Mouse (Mus musculus): ENCODE results near the gene Gm3055. TPM values are rescaled to one million over a fixed set of nuclear protein-coding genes. Genes with fewer than 3 reads are reported as not detected.
"Not testable (repeated sequence)": the region's sequence is repeated elsewhere in the genome, so short reads cannot be mapped to it uniquely, and the experiment has no call there.

The Gm3055 gene
- polyA plus RNA-seq (2015; fragmentation: Nextera tagmentation; extraction: Ambion mirVana), result 6.0 TPM in 2 replicates

DNA sequence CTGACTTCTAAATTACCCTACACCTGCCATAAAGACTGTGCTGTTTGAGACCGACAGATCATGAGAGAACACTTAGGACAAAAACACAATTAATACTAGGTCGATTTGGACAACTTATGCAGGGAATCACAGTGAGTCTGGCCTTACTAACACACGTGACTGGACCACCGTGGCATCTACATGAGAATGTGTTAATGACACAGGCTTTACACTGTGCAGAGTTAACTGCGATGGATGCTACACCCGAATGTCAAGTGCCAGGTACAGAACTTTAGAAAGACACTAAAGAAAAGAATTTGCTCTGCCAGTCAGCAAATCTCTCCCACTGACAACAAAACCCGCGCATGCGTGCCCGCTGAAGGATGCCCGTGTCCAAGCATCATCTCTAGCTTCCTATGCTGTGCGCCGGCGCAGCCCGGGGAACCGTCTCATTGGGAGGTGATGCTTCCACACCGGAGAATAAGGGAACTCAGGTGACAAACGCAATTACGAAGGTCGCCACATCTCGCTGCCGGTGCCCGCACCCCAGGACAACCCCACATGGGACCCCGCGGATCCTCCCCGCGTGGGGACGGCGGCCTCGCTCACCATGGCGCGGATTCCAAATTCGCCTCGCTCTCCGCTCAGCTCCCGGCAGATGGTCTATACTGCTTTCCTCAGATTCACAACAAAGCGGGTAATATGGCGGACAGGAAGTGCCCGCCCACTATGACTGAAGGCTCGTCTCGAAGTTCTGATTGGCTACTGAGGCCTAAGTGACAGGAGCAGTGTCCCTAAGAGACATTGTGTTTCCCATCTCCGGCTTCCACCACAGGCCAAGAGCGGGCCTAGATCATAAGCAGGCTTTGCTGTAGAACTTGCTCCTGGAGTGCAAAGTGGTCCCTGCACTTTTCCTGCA lies at the start of gene Gm3055:
Gene Gm3055, minus strand, starts transcription at position 656 of the 898 bp plus-strand sequence.
- H3K9ac ChIP-seq (ENCODE audit: low read depth, low read length); H3K4me2 ChIP-seq (ENCODE audit: low read depth, low read length); H3K4me1 ChIP-seq (ENCODE audit: control insufficient read depth, insufficient read depth, low read length); H3K36me3 ChIP-seq (ENCODE audit: control insufficient read depth, insufficient read depth, low read length); H3K9me3 ChIP-seq (ENCODE audit: control insufficient read depth, low read length); H3K4me3 ChIP-seq (ENCODE audit: low read length); H3K27ac ChIP-seq (ENCODE audit: low read length); H3K27me3 ChIP-seq (replicated peaks; ENCODE audit: control insufficient read depth, insufficient read depth, low read length): not testable (repeated sequence)
- peak; percentile 99 for ATAC-seq
- WGBS, result no CpG with 5 or more reads among the region's 43 CpGs

DNA sequence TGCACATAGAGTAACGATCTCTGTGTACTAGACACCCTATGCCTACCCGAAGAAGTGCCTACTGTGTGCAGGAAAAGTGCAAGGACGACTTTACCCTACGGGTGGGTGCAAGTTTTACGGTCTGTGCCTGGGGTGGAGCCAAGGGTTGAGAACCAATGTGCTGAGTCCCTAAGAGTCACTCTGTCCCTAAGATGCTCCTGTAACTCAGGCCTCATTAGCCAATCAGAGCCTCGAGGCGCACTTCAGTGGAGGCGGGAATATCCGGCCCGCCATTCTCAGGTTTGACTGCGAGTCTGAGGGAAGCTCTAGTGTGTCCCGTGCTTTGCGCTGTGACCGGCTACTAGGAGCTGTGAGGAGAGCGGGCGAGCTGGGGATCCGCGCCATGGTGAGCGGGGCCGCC lies 40.9 kb upstream of the Gm3055 start, which contains the start of gene Gm4767:
Gene Gm4767, plus strand, starts transcription at position 288 of the 400 bp plus-strand sequence.
- not testable (repeated sequence) for H3K36me3 ChIP-seq (ENCODE audit: control insufficient read depth, insufficient read depth, low read length); H3K27ac ChIP-seq (ENCODE audit: low read length); H3K9ac ChIP-seq (ENCODE audit: low read depth, low read length); H3K9me3 ChIP-seq (ENCODE audit: control insufficient read depth, low read length); H3K4me2 ChIP-seq (ENCODE audit: low read depth, low read length); H3K27me3 ChIP-seq (replicated peaks; ENCODE audit: control insufficient read depth, insufficient read depth, low read length); H3K4me1 ChIP-seq (ENCODE audit: control insufficient read depth, insufficient read depth, low read length); H3K4me3 ChIP-seq (ENCODE audit: low read length)
- peak; percentile 56; the same call in 1 of the 2 replicates for ATAC-seq
- 34% methylated on average over 9 of the region's 20 CpGs for WGBS

DNA sequence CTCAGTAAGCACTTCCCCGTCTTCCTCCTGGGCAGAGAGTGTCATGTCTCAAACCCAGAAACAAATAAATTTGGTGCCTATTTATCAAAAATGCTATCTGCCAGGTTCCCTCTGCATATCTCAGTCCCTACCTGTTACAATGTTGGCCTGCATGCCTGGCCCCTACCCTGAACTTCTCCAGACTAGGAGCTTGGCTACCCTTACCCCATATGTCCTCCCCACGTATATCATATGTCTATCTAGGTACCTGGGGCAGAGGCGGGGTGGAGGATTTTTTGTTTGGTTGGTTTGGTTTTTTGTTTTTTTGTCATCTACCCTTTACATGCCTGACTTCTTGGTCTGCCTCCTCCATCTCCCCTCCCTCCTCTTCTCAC lies 430 bp upstream of the Gm3055 start:
- H3K9me3 ChIP-seq (ENCODE audit: control insufficient read depth, low read length); H3K4me1 ChIP-seq (ENCODE audit: control insufficient read depth, insufficient read depth, low read length); H3K27me3 ChIP-seq (replicated peaks; ENCODE audit: control insufficient read depth, insufficient read depth, low read length); H3K4me2 ChIP-seq (ENCODE audit: low read depth, low read length); H3K4me3 ChIP-seq (ENCODE audit: low read length); H3K27ac ChIP-seq (ENCODE audit: low read length); H3K36me3 ChIP-seq (ENCODE audit: control insufficient read depth, insufficient read depth, low read length); H3K9ac ChIP-seq (ENCODE audit: low read depth, low read length): not testable (repeated sequence)
- ATAC-seq, result peak; percentile 57
- WGBS, result no CpG with 5 or more reads among the region's 3 CpGs

DNA sequence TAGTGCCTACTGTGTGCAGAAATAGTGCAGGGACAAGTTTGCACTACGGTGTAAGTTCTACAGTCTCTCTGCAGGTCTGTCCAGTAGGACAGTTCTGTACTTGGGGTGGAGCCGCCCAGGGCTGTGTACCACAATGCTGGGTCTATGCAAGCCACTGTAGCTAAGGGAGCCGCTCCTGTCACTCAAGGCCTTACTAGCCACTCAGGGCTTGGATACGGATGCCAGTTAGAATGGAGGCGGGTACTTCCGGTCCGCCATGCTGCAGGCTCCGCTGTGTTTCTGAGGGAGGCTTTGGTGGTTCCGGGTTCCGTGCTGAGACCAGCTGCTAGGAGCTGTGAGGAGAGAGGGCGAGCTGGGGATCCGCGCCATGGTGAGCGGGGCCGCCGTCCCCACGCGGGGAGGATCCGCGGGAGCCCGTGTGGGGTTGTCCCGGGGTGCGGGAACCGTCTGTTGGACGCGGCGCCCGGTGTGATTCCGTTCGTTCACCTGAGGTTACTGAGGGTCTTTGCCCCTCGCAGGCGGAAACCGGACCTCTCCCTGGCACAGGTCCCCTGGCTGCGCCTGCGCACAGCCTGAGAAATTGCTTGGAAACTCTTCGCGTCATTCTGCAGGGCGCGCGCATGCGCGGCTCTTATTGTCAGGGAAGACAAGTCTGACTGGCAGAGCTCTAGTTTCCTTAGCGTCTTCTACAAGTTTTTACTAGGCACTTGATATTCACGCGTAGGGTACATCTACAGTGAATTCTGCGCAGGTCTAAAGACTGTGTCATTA lies 66.2 kb downstream of the Gm3055 start, which contains the start of gene Zfp433:
Gene Zfp433, plus strand, starts transcription at position 295 of the 771 bp plus-strand sequence.
- not testable (repeated sequence) for H3K9me3 ChIP-seq (ENCODE audit: control insufficient read depth, low read length); H3K36me3 ChIP-seq (ENCODE audit: control insufficient read depth, insufficient read depth, low read length); H3K9ac ChIP-seq (ENCODE audit: low read depth, low read length); H3K27me3 ChIP-seq (replicated peaks; ENCODE audit: control insufficient read depth, insufficient read depth, low read length); H3K4me1 ChIP-seq (ENCODE audit: control insufficient read depth, insufficient read depth, low read length); H3K4me3 ChIP-seq (ENCODE audit: low read length); H3K27ac ChIP-seq (ENCODE audit: low read length); H3K4me2 ChIP-seq (ENCODE audit: low read depth, low read length)
- peak; percentile 100 for ATAC-seq
- no CpG with 5 or more reads among the region's 46 CpGs for WGBS

Other genes with a start within 250 kb of the Gm3055 start
- gene Gna15, start 246.9 kb downstream of the Gm3055 start, polyA plus RNA-seq (2015; fragmentation: Nextera tagmentation; extraction: Ambion mirVana), result 1.1 and 1.5 TPM in 2 replicates
- 296 and 339 TPM in 2 replicates for gene Gna11, start 226.0 kb downstream of the Gm3055 start, polyA plus RNA-seq (2015; fragmentation: Nextera tagmentation; extraction: Ambion mirVana)
- gene Aes, start 211.7 kb downstream of the Gm3055 start, polyA plus RNA-seq (2015; fragmentation: Nextera tagmentation; extraction: Ambion mirVana), result 473 and 518 TPM in 2 replicates
- gene Tle2, start 196.6 kb downstream of the Gm3055 start, polyA plus RNA-seq (2015; fragmentation: Nextera tagmentation; extraction: Ambion mirVana), result 12.6 and 13.6 TPM in 2 replicates
- 21.0 and 22.7 TPM in 2 replicates for gene Tle6, start 170.1 kb downstream of the Gm3055 start, polyA plus RNA-seq (2015; fragmentation: Nextera tagmentation; extraction: Ambion mirVana)
- 0.61 and 1.2 TPM in 2 replicates for gene BC025920, start 164.9 kb downstream of the Gm3055 start, polyA plus RNA-seq (2015; fragmentation: Nextera tagmentation; extraction: Ambion mirVana)
- gene Sirt6, start 143.4 kb downstream of the Gm3055 start, polyA plus RNA-seq (2015; fragmentation: Nextera tagmentation; extraction: Ambion mirVana), result 29.3 and 29.5 TPM in 2 replicates
- gene Ankrd24, start 142.6 kb downstream of the Gm3055 start, polyA plus RNA-seq (2015; fragmentation: Nextera tagmentation; extraction: Ambion mirVana), result 8.2 and 8.7 TPM in 2 replicates
- 3.3 and 3.6 TPM in 2 replicates for gene Gm10778, start 122.1 kb downstream of the Gm3055 start, polyA plus RNA-seq (2015; fragmentation: Nextera tagmentation; extraction: Ambion mirVana)
- gene Zfp433, start 66.3 kb downstream of the Gm3055 start, polyA plus RNA-seq (2015; fragmentation: Nextera tagmentation; extraction: Ambion mirVana), result 9.6 and 11.3 TPM in 2 replicates
- gene Gm4767, start 41.0 kb upstream of the Gm3055 start, polyA plus RNA-seq (2015; fragmentation: Nextera tagmentation; extraction: Ambion mirVana), result 2.3 and 2.8 TPM in 2 replicates
- gene Gm32687, start 92.8 kb upstream of the Gm3055 start, polyA plus RNA-seq (2015; fragmentation: Nextera tagmentation; extraction: Ambion mirVana), result 5.8 and 6.9 TPM in 2 replicates
- gene Zfp781, start 159.3 kb upstream of the Gm3055 start, polyA plus RNA-seq (2015; fragmentation: Nextera tagmentation; extraction: Ambion mirVana), result 2.2 and 2.6 TPM in 2 replicates